Mouse (Mus musculus): ENCODE results near the gene Abhd12b.
"Not testable (repeated sequence)": the region's sequence is repeated elsewhere in the genome, so short reads cannot be mapped to it uniquely, and the experiment has no call there.

The Abhd12b gene

GRCm38 (mm10) chr12:70129105-70129504, 24.8 kb upstream of the Abhd12b start:
- CTCF ChIA-PET, result interaction anchor here in 3 of 4 experiments (0.6 to 1.6 kb wide), 6 partner anchors 10 to 147 kb away, joined by 3 to 5 read pairs (median 3); partner anchors contain the start of gene Nin (in 1 of the 3)
- POLR2A ChIA-PET, result interaction anchor here in 2 of 4 experiments (0.7 to 1.9 kb wide), 7 partner anchors 9 to 55 kb away, joined by 3 to 12 read pairs (median 4); partner anchors contain the start of gene Abhd12b (in 1 of the 2)

- ChIA-PET CTCF (interaction anchor here in 1 of 4 experiments (0.7 kb wide), 1 partner anchor 238 kb away, joined by 3 read pairs; no protein-coding TSS in a partner anchor), POLR2A (interaction anchor here in 2 of 4 experiments (0.9 to 1.7 kb wide), 4 partner anchors 10 to 23 kb away, joined by 3 to 6 read pairs (median 4); no protein-coding TSS in a partner anchor)
Observed at GRCm38 (mm10) chr12:70131042-70131675, 22.8 kb upstream of the Abhd12b start.

GRCm38 (mm10) chr12:70134627-70135235, 19.2 kb upstream of the Abhd12b start:
- ChIA-PET CTCF (no interaction called here), POLR2A (interaction anchor here in 2 of 4 experiments (0.5 to 0.9 kb wide), 2 partner anchors 11 to 80 kb away, joined by 3 read pairs; no protein-coding TSS in a partner anchor)

- ChIA-PET CTCF (interaction anchor here in 1 of 4 experiments (0.6 kb wide), 1 partner anchor 11 kb away, joined by 4 read pairs; no protein-coding TSS in a partner anchor), POLR2A (interaction anchor here in 1 of 4 experiments (0.6 kb wide), 1 partner anchor 53 kb away, joined by 3 read pairs; no protein-coding TSS in a partner anchor)
Observed at GRCm38 (mm10) chr12:70136185-70136756, 17.7 kb upstream of the Abhd12b start.

GRCm38 (mm10) chr12:70137095-70137494, 16.8 kb upstream of the Abhd12b start:
- POLR2A ChIA-PET, result interaction anchor here in 1 of 4 experiments (0.6 kb wide), 1 partner anchor 53 kb away, joined by 3 read pairs; no protein-coding TSS in a partner anchor
- CTCF ChIA-PET, result no interaction called here

GRCm38 (mm10) chr12:70137626-70138025, 16.3 kb upstream of the Abhd12b start:
- CTCF ChIA-PET, result no interaction called here
- POLR2A ChIA-PET, result no interaction called here

GRCm38 (mm10) chr12:70139871-70140270, 14.1 kb upstream of the Abhd12b start:
- POLR2A ChIA-PET, result interaction anchor here in 2 of 4 experiments (0.6 to 0.7 kb wide), 2 partner anchors 722 to 893 kb away, joined by 4 read pairs; no protein-coding TSS in a partner anchor
- CTCF ChIA-PET, result interaction anchor here in 1 of 4 experiments (0.7 to 2.0 kb wide), 3 partner anchors 11 to 29 kb away, joined by 3 to 5 read pairs (median 3); no protein-coding TSS in a partner anchor

GRCm38 (mm10) chr12:70140542-70140941, 13.4 kb upstream of the Abhd12b start:
- ChIA-PET CTCF (interaction anchor here in 2 of 4 experiments (1.0 to 2.0 kb wide), 5 partner anchors 10 to 207 kb away, joined by 3 to 6 read pairs (median 3); no protein-coding TSS in a partner anchor), POLR2A (interaction anchor here in 3 of 4 experiments (0.6 to 1.4 kb wide), 5 partner anchors 9 to 894 kb away, joined by 3 to 4 read pairs (median 4); partner anchors contain the start of gene Abhd12b (in 1 of the 3))

- ChIA-PET CTCF (interaction anchor here (0.6 to 2.0 kb wide), 9 partner anchors 10 to 930 kb away, joined by 3 to 7 read pairs (median 5); no protein-coding TSS in a partner anchor), POLR2A (interaction anchor here in 2 of 4 experiments (0.6 to 1.4 kb wide), 3 partner anchors 10 to 56 kb away, joined by 3 to 4 read pairs (median 3); partner anchors contain the start of gene Abhd12b (in 1 of the 2))
Observed at GRCm38 (mm10) chr12:70140993-70141576, 12.9 kb upstream of the Abhd12b start.

- CTCF ChIA-PET, result interaction anchor here in 3 of 4 experiments (0.6 to 0.7 kb wide), 4 partner anchors 46 to 418 kb away, joined by 3 to 5 read pairs (median 3); no protein-coding TSS in a partner anchor
- POLR2A ChIA-PET, result not testable (repeated sequence)
Observed at GRCm38 (mm10) chr12:70144106-70144587, 9.8 kb upstream of the Abhd12b start.

GRCm38 (mm10) chr12:70144637-70145448, 9.1 kb upstream of the Abhd12b start:
- POLR2A ChIA-PET, result interaction anchor here in 2 of 4 experiments (0.5 to 0.8 kb wide), 2 partner anchors 10 to 251 kb away, joined by 3 read pairs; no protein-coding TSS in a partner anchor

GRCm38 (mm10) chr12:70145586-70145985, 8.4 kb upstream of the Abhd12b start:
- ChIA-PET CTCF (interaction anchor here in 3 of 4 experiments (0.6 to 1.4 kb wide), 4 partner anchors 34 to 640 kb away, joined by 3 read pairs; no protein-coding TSS in a partner anchor), POLR2A (interaction anchor here in 2 of 4 experiments (0.5 to 0.8 kb wide), 2 partner anchors 11 to 252 kb away, joined by 3 read pairs; no protein-coding TSS in a partner anchor)

More at GRCm38 (mm10) chr12:70144637-70145448, 9.1 kb upstream of the Abhd12b start:
- CTCF ChIA-PET, result interaction anchor here in 3 of 4 experiments (0.6 to 1.4 kb wide), 3 partner anchors 34 to 305 kb away, joined by 3 read pairs; no protein-coding TSS in a partner anchor

- CTCF ChIA-PET, result interaction anchor here in 2 of 4 experiments (0.5 to 0.6 kb wide), 3 partner anchors 15 to 87 kb away, joined by 3 to 4 read pairs (median 3); no protein-coding TSS in a partner anchor
- POLR2A ChIA-PET, result interaction anchor here in 3 of 4 experiments (0.6 to 0.7 kb wide), 3 partner anchors 87 to 1740 kb away, joined by 3 to 7 read pairs (median 4); no protein-coding TSS in a partner anchor
Observed at GRCm38 (mm10) chr12:70147986-70148630, 5.8 kb upstream of the Abhd12b start.

- CTCF ChIA-PET, result interaction anchor here in 2 of 4 experiments (0.5 to 0.6 kb wide), 3 partner anchors 14 to 88 kb away, joined by 3 to 4 read pairs (median 3); no protein-coding TSS in a partner anchor
- POLR2A ChIA-PET, result interaction anchor here in 1 of 4 experiments (0.6 kb wide), 1 partner anchor 87 kb away, joined by 4 read pairs; no protein-coding TSS in a partner anchor
Observed at GRCm38 (mm10) chr12:70148631-70149265, 5.2 kb upstream of the Abhd12b start.

- ChIA-PET POLR2A (no interaction called here), CTCF (no interaction called here)
Observed at GRCm38 (mm10) chr12:70156222-70156621, 2.3 kb downstream of the Abhd12b start.
